Mouse (Mus musculus) forebrain, embryonic 16.5 days (tissue): Measurements from ENCODE around the gene Cacna1b. TPM values are rescaled to one million over a fixed set of nuclear protein-coding genes. Genes with fewer than 3 reads are reported as not detected.

ENCODE experiments used
- ATAC-seq: fragments of 200-750 bp; cut with Nextera tagmentation; 2 replicates; pipeline ENCODE4 v1.8.0; 2017; ENCODE audit warnings: mild to moderate bottlenecking, moderate library complexity
- H3K27ac ChIP-seq: fragments of 300-500 bp; sonication (generic); 2 replicates; pipeline ENCODE4 v1.5.1; 2014; ENCODE audit warnings: low read length, control low read depth
- H3K27me3 ChIP-seq: fragments of 300-500 bp; sonication (generic); replicated peaks from 2 replicates; pipeline ENCODE4 v1.6.1; 2014; ENCODE audit warnings: low read length; ENCODE audit not compliant: control insufficient read depth, insufficient read depth
- H3K36me3 ChIP-seq: fragments of 300-500 bp; sonication (generic); 2 replicates; pipeline ENCODE4 v1.6.1; 2014; ENCODE audit not compliant: control insufficient read depth, insufficient read depth
- H3K4me1 ChIP-seq: fragments of 300-500 bp; sonication (generic); replicated peaks from 2 replicates; pipeline ENCODE4 v1.6.1; 2014; ENCODE audit warnings: low read length; ENCODE audit not compliant: control insufficient read depth, insufficient read depth
- H3K4me2 ChIP-seq: fragments of 300-500 bp; sonication (generic); 2 replicates; pipeline ENCODE4 v1.6.1; 2014; ENCODE audit warnings: mild to moderate bottlenecking, low read length, control low read depth
- H3K4me3 ChIP-seq: fragments of 300-500 bp; sonication (generic); replicated peaks from 2 replicates; pipeline ENCODE4 v1.5.1; 2014; ENCODE audit warnings: mild to moderate bottlenecking, low read length, control low read depth
- H3K9ac ChIP-seq: fragments of 300-500 bp; sonication (generic); replicated peaks from 2 replicates; pipeline ENCODE4 v1.6.1; 2014; ENCODE audit warnings: low read depth, low read length, control low read depth
- H3K9me3 ChIP-seq: fragments of 300-500 bp; sonication (generic); 2 replicates; pipeline ENCODE4 v1.6.1; 2016; ENCODE audit warnings: low read length; ENCODE audit not compliant: control insufficient read depth
- WGBS: fragments of 180-500 bp; shearing (Covaris S2); extraction: QIAGEN DNeasy Blood & Tissue Kit; methylation state at CpG from one replicate; pipeline ENCODE4 v1.1.7; 2014; 5-methylcytosine and 5-hydroxymethylcytosine counted together
- polyA plus RNA-seq: library from polyadenylated mRNA; unstranded; fragments of >200 nt; fragmentation: Nextera tagmentation; extraction: Ambion mirVana; gene quantifications from 2 replicates; pipeline ENCODE4 v1.2.1, GENCODE M21; 2015

The Cacna1b gene
- polyA plus RNA-seq, 1 experiment from 2014 or later, result 10.1 TPM

GRCm38 (mm10) chr2:24589426-24589825 is 173.5 kb downstream of the Cacna1b start:
- ATAC-seq, result no peak
- no peaks in the 10 kb centered on the region; the same call in 1 of the 2 replicates for H3K4me1 ChIP-seq
- H3K9me3 ChIP-seq, result no peaks in the 10 kb centered on the region; the same call in 1 of the 2 replicates
- H3K4me3 ChIP-seq, result no peak overlapping the region
- no peak overlapping the region for H3K4me2 ChIP-seq
- H3K27me3 ChIP-seq, result no peaks in the 10 kb centered on the region
- no peaks in the 10 kb centered on the region for H3K36me3 ChIP-seq
- no peak overlapping the region for H3K27ac ChIP-seq
- 91% methylated on average over 4 of the region's 4 CpGs for WGBS
- no peak overlapping the region for H3K9ac ChIP-seq

GRCm38 (mm10) chr2:24587999-24588398 is 175.0 kb downstream of the Cacna1b start:
- H3K36me3 ChIP-seq, result no peaks in the 10 kb centered on the region
- no peak overlapping the region for H3K4me3 ChIP-seq
- H3K27ac ChIP-seq, result no peak overlapping the region
- no peak overlapping the region for H3K4me2 ChIP-seq
- no peak overlapping the region for H3K9ac ChIP-seq
- H3K9me3 ChIP-seq, result no peaks in the 10 kb centered on the region; the same call in 1 of the 2 replicates
- no peaks in the 10 kb centered on the region for H3K27me3 ChIP-seq
- no peaks in the 10 kb centered on the region; the same call in 1 of the 2 replicates for H3K4me1 ChIP-seq
- peak; percentile 69; the same call in 1 of the 2 replicates for ATAC-seq

- H3K27me3 ChIP-seq, result no peaks in the 10 kb centered on the region
- H3K36me3 ChIP-seq, result no peaks in the 10 kb centered on the region
- no peaks in the 10 kb centered on the region for H3K9me3 ChIP-seq
- no peaks in the 10 kb centered on the region for H3K4me1 ChIP-seq
- H3K27ac ChIP-seq, result no peak overlapping the region
- WGBS, result 18% methylated on average over 3 of the region's 3 CpGs
- H3K4me2 ChIP-seq, result no peak overlapping the region
- no peak overlapping the region for H3K9ac ChIP-seq
- no peak overlapping the region for H3K4me3 ChIP-seq
- no peak for ATAC-seq
Observed at GRCm38 (mm10) chr2:24574616-24575015, 188.3 kb downstream of the Cacna1b start.

GRCm38 (mm10) chr2:24570917-24571316 is 192.0 kb downstream of the Cacna1b start:
- H3K9ac ChIP-seq, result no peak overlapping the region
- H3K4me3 ChIP-seq, result no peak overlapping the region
- H3K4me1 ChIP-seq, result no peaks in the 10 kb centered on the region
- 90% methylated on average over 1 of the region's 1 CpGs for WGBS
- ATAC-seq, result no peak
- H3K9me3 ChIP-seq, result no peaks in the 10 kb centered on the region
- H3K36me3 ChIP-seq, result no peaks in the 10 kb centered on the region
- H3K27me3 ChIP-seq, result no peaks in the 10 kb centered on the region
- no peak overlapping the region for H3K27ac ChIP-seq
- H3K4me2 ChIP-seq, result no peak overlapping the region

- 8% methylated on average over 3 of the region's 3 CpGs for whole genome bisulfite sequencing
- H3K36me3 ChIP-seq, result no peaks in the 10 kb centered on the region
- no peak overlapping the region for H3K4me2 ChIP-seq
- no peaks in the 10 kb centered on the region for H3K9me3 ChIP-seq
- no peaks in the 10 kb centered on the region for H3K4me1 ChIP-seq
- H3K9ac ChIP-seq, result no peak overlapping the region
- ATAC-seq, result peak; percentile 74
- no peak overlapping the region for H3K4me3 ChIP-seq
- H3K27ac ChIP-seq, result no peak overlapping the region
- no peaks in the 10 kb centered on the region for H3K27me3 ChIP-seq
Observed at GRCm38 (mm10) chr2:24568555-24568954, 194.4 kb downstream of the Cacna1b start.

- no peaks in the 10 kb centered on the region for H3K36me3 ChIP-seq
- no peaks in the 10 kb centered on the region for H3K4me1 ChIP-seq
- no peak for ATAC-seq
- 73% methylated on average over 7 of the region's 7 CpGs for WGBS
- H3K4me3 ChIP-seq, result no peak overlapping the region
- no peak overlapping the region for H3K27ac ChIP-seq
- no peaks in the 10 kb centered on the region for H3K27me3 ChIP-seq
- H3K9me3 ChIP-seq, result no peaks in the 10 kb centered on the region
- H3K4me2 ChIP-seq, result no peak overlapping the region
- no peak overlapping the region for H3K9ac ChIP-seq
Observed at GRCm38 (mm10) chr2:24562547-24563290, 200.2 kb downstream of the Cacna1b start.

GRCm38 (mm10) chr2:24561946-24562345 is 201.0 kb downstream of the Cacna1b start:
- ATAC-seq, result no peak
- Histone ChIP-seq H3K27me3 (no peaks in the 10 kb centered on the region), H3K27ac (no peak overlapping the region), H3K4me1 (no peaks in the 10 kb centered on the region), H3K4me3 (no peak overlapping the region), H3K9me3 (no peaks in the 10 kb centered on the region), H3K36me3 (no peaks in the 10 kb centered on the region), H3K9ac (no peak overlapping the region), H3K4me2 (no peak overlapping the region)
- WGBS, result 80% methylated on average over 6 of the region's 6 CpGs

GRCm38 (mm10) chr2:24560201-24560600 is 202.8 kb downstream of the Cacna1b start:
- Histone ChIP-seq H3K27ac (no peak overlapping the region), H3K9me3 (no peaks in the 10 kb centered on the region), H3K27me3 (no peaks in the 10 kb centered on the region), H3K36me3 (no peaks in the 10 kb centered on the region), H3K9ac (no peak overlapping the region), H3K4me3 (no peak overlapping the region), H3K4me1 (no peaks in the 10 kb centered on the region), H3K4me2 (no peak overlapping the region)
- 76% methylated on average over 5 of the region's 5 CpGs for WGBS
- no peak for ATAC-seq

GRCm38 (mm10) chr2:24556347-24556746 is 206.6 kb downstream of the Cacna1b start:
- Histone ChIP-seq H3K9me3 (no peaks in the 10 kb centered on the region), H3K36me3 (no peaks in the 10 kb centered on the region), H3K27me3 (no peaks in the 10 kb centered on the region), H3K4me2 (no peak overlapping the region), H3K4me3 (no peak overlapping the region), H3K9ac (no peak overlapping the region), H3K4me1 (no peaks in the 10 kb centered on the region), H3K27ac (no peak overlapping the region)
- WGBS, result 75% methylated on average over 6 of the region's 6 CpGs
- ATAC-seq, result no peak
